Mouse (Mus musculus) forebrain, embryonic 16.5 days (tissue): ENCODE data around the gene Tkt. TPM values are rescaled to one million over a fixed set of nuclear protein-coding genes. Genes with fewer than 3 reads are reported as not detected.

ENCODE experiments used
- ATAC-seq: fragments of 200-750 bp; cut with Nextera tagmentation; 2 replicates; pipeline ENCODE4 v1.8.0; 2017; ENCODE audit warnings: mild to moderate bottlenecking, moderate library complexity
- H3K27ac ChIP-seq: fragments of 300-500 bp; sonication (generic); 2 replicates; pipeline ENCODE4 v1.5.1; 2014; ENCODE audit warnings: low read length, control low read depth
- H3K27me3 ChIP-seq: fragments of 300-500 bp; sonication (generic); replicated peaks from 2 replicates; pipeline ENCODE4 v1.6.1; 2014; ENCODE audit warnings: low read length; ENCODE audit not compliant: control insufficient read depth, insufficient read depth
- H3K36me3 ChIP-seq: fragments of 300-500 bp; sonication (generic); 2 replicates; pipeline ENCODE4 v1.6.1; 2014; ENCODE audit not compliant: control insufficient read depth, insufficient read depth
- H3K4me1 ChIP-seq: fragments of 300-500 bp; sonication (generic); replicated peaks from 2 replicates; pipeline ENCODE4 v1.6.1; 2014; ENCODE audit warnings: low read length; ENCODE audit not compliant: control insufficient read depth, insufficient read depth
- H3K4me2 ChIP-seq: fragments of 300-500 bp; sonication (generic); 2 replicates; pipeline ENCODE4 v1.6.1; 2014; ENCODE audit warnings: mild to moderate bottlenecking, low read length, control low read depth
- H3K4me3 ChIP-seq: fragments of 300-500 bp; sonication (generic); replicated peaks from 2 replicates; pipeline ENCODE4 v1.5.1; 2014; ENCODE audit warnings: mild to moderate bottlenecking, low read length, control low read depth
- H3K9ac ChIP-seq: fragments of 300-500 bp; sonication (generic); replicated peaks from 2 replicates; pipeline ENCODE4 v1.6.1; 2014; ENCODE audit warnings: low read depth, low read length, control low read depth
- H3K9me3 ChIP-seq: fragments of 300-500 bp; sonication (generic); 2 replicates; pipeline ENCODE4 v1.6.1; 2016; ENCODE audit warnings: low read length; ENCODE audit not compliant: control insufficient read depth
- WGBS: fragments of 180-500 bp; shearing (Covaris S2); extraction: QIAGEN DNeasy Blood & Tissue Kit; methylation state at CpG from one replicate; pipeline ENCODE4 v1.1.7; 2014; 5-methylcytosine and 5-hydroxymethylcytosine counted together
- polyA plus RNA-seq: library from polyadenylated mRNA; unstranded; fragments of >200 nt; fragmentation: Nextera tagmentation; extraction: Ambion mirVana; gene quantifications from 2 replicates; pipeline ENCODE4 v1.2.1, GENCODE M21; 2015

The Tkt gene
- polyA plus RNA-seq, 1 experiment from 2014 or later: 334 TPM

DNA sequence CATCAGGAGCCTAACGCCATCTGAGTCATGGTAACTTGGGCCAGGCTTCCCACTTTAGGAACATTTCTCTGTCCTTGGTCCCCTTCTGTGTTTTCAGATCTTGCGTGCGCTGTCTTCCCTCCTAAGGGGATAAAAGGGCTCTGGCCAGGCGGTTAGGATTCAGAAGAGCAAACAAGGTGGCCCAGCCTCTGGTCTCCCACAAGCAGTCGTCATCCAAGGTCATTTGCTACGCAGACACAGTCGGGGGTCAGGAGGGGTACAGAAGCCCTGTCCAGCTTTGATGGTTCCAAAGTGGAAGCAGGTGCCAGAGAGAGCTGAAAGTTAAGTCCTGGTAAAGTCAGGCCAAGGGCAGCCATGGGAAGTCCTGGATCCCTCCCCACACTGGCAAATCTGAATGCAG is 42.8 kb downstream of the Tkt start:
- no peak overlapping the region for H3K9ac ChIP-seq
- H3K4me3 ChIP-seq: no peak overlapping the region
- ATAC-seq: no peak
- no peak overlapping the region for H3K27ac ChIP-seq
- H3K4me2 ChIP-seq: no peak overlapping the region
- no peaks in the 10 kb centered on the region for H3K9me3 ChIP-seq
- no peaks in the 10 kb centered on the region for H3K27me3 ChIP-seq
- H3K36me3 ChIP-seq: no peaks in the 10 kb centered on the region
- 82% methylated on average over 7 of the region's 7 CpGs for WGBS
- H3K4me1 ChIP-seq: peaks cover 34% of the 10 kb centered on the region

DNA sequence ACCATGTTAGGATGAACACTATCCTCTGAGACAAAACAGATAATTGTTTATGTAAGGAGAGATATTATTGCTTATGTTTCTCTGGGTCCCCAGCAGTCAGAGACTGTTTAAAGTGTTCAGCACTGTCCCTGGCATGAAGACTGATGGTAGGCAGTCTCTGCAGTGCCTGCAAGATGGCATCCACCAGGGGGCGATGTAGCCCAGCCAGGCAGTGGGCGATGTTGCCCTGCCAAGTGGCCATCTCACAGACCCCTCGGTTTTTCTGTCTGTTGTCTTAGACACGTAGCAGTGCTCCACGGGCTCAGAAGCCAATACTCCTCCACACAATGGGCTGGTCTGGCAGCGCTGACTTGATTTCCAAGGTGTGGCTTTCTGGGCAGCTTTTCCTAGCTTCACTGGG is 43.3 kb downstream of the Tkt start:
- Histone ChIP-seq H3K9ac (no peak overlapping the region), H3K9me3 (no peaks in the 10 kb centered on the region), H3K4me2 (no peak overlapping the region), H3K36me3 (no peaks in the 10 kb centered on the region), H3K4me1 (peaks cover 32% of the 10 kb centered on the region), H3K27ac (no peak overlapping the region), H3K4me3 (no peak overlapping the region), H3K27me3 (no peaks in the 10 kb centered on the region)
- no peak for ATAC-seq
- 3% methylated on average over 6 of the region's 6 CpGs for WGBS

DNA sequence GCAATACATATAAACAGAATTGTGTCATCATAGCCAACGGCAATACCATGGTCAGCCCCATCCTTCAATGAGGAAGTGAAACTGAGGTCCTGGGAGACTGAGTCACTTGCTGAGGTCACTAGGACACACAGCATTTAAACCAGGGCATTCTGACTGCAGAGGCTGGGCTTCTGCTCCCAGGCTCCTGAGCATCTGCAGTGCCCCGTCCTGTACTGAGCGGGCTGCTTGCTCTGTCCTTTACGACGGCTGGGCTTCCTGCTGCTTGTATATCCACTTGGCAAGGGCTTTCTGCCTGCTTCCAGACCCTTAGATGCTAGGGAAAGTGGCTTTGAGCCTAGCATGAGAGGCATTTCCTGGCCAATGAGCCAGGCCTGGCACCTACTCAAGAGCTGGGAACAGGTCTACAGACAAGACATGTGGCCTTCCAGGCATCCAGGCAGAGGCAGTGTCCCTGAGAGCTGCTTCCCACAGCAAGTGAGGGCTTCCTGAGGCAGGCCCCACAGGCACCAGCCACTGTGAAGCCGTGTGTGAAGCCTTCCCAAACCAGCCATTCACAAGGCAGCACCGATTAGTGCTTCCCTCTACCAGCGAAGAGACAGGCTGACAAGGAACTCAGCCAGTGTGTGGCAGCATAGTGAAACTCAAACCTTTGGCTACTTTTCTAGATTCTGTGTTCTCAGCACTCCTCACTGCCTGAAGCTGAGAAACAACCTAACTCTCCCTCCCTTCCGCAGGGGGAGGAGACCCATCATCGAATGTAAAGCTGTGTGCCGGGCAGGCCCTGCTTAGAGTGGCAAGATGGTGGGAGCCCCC is 45.3 kb downstream of the Tkt start:
- H3K9me3 ChIP-seq: no peaks in the 10 kb centered on the region
- no peaks in the 10 kb centered on the region for H3K36me3 ChIP-seq
- no peak overlapping the region for H3K4me2 ChIP-seq
- WGBS: 25% methylated on average over 11 of the region's 11 CpGs
- H3K4me3 ChIP-seq: no peak overlapping the region
- peak; percentile 72 for ATAC-seq
- peak overlapping the region; percentile 73 for H3K27ac ChIP-seq
- H3K27me3 ChIP-seq: no peaks in the 10 kb centered on the region
- H3K9ac ChIP-seq: no peak overlapping the region
- H3K4me1 ChIP-seq: peaks cover 20% of the 10 kb centered on the region

DNA sequence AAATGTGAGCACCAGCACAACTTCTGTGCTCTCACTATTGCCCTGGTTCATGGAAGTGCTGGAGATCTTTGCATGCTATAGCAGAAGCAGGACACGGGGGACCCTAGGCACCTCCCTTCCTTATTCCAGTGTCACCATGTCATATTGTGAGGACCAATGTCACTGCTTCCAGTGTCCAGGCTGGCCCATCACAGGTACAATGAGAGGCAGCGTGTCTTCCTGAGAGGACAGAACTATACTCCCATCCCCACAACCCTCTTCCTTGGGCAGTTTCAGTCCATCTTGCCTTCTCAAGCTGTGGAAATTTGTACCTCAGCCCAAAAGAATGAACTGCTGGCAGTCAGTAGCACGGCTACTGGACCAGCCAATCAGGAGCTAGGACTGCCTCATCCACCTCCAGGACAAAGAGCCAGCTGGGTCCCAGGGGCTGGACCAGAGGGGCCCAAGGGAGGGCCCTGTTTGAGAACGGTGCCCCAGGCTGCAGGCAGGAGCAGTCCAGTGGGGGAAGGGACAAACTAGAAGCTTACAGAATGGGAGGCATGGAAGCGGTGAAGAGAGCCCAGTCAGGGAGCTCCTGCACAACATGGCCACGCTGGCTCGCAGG is 46.0 kb downstream of the Tkt start:
- Histone ChIP-seq H3K36me3 (no peaks in the 10 kb centered on the region), H3K4me2 (no peak overlapping the region), H3K27ac (peak overlapping the region; percentile 73), H3K9ac (no peak overlapping the region), H3K4me1 (peaks cover 20% of the 10 kb centered on the region), H3K27me3 (no peaks in the 10 kb centered on the region), H3K4me3 (no peak overlapping the region), H3K9me3 (no peaks in the 10 kb centered on the region)
- peak; percentile 88 for ATAC-seq
- 12% methylated on average over 7 of the region's 7 CpGs for WGBS

DNA sequence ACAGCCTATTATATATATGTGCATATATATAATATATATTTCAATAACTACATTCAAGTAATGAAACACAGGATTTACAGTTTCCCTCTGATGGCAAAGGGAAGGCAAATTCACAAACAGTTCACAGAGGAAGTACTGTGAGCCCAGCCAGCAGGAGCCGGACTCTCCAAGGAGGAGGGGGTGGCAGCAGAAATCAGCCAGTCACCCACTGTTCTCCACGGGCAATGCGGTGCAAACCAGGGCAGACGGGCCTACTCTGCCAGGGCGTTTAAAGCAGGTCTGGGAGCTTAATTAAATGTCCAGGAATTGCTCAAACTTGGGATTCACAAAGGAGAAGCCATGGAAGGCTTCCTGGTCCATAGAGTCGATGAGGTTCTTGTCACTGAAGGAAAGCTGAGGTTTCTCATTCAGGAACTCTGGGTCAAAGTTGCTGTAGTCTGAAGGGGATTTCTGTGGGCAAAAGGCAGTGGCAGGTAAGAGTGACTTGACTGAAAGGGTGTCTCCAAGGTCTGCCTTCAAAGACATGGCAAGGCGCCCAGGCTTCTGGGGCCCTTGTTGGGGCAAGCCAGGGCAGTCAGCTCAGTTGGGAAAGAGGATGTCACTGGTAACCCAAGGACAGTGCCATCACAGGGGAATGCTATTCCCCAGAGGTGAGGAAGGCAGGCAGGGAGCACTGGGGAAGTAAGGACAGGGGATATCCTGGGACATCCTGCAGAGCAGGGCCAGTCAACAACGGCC is 47.6 kb downstream of the Tkt start:
- no peak overlapping the region for H3K9ac ChIP-seq
- H3K36me3 ChIP-seq: no peaks in the 10 kb centered on the region
- H3K4me3 ChIP-seq: no peak overlapping the region
- ATAC-seq: no peak
- no peak overlapping the region for H3K27ac ChIP-seq
- H3K9me3 ChIP-seq: no peaks in the 10 kb centered on the region
- peaks cover 20% of the 10 kb centered on the region for H3K4me1 ChIP-seq
- 81% methylated on average over 8 of the region's 8 CpGs for WGBS
- H3K4me2 ChIP-seq: no peak overlapping the region
- H3K27me3 ChIP-seq: no peaks in the 10 kb centered on the region

DNA sequence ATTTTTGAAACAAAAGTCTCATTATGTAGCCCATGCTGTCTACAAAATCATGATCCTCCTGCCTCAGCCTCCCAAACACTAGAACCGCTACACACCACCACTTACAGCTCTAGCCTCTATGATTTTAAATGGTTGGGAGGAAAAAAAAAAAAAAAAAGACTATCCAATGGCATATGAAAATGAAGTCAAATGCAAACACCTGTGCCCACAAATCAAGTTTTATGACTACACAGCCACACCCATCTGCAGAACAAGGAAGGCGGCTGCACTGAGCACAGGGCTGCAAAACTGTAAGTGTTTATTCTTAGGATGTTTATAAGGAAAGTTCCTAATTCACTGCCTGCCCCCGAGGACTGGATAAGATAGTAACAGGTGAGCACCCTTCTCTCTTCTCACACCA is 48.2 kb downstream of the Tkt start:
- Histone ChIP-seq H3K9ac (no peak overlapping the region), H3K4me3 (no peak overlapping the region), H3K9me3 (no peaks in the 10 kb centered on the region), H3K4me1 (peaks cover 20% of the 10 kb centered on the region), H3K36me3 (no peaks in the 10 kb centered on the region), H3K27me3 (no peaks in the 10 kb centered on the region), H3K4me2 (no peak overlapping the region), H3K27ac (no peak overlapping the region)
- ATAC-seq: no peak
- WGBS: 98% methylated on average over 3 of the region's 3 CpGs

DNA sequence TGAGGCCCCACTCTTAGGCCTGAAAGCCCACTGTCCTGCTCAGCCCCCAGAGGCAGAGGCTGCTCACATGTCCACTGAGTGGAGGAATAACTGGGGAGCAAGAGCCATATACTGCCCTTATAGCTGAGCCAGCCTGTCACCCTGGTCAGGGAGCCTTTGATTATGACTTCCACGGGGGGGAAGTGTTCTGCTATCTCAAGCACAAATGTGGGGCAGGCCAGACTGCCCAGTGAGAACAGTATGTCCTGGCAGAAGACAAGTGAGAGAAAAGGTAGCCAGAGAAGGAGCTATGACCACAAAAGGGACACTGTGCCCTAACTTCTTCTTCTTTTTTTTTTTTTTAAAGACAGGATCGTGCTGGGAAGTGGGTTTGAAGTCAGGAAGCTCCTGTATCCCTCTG is 49.0 kb downstream of the Tkt start:
- 78% methylated on average over 2 of the region's 2 CpGs for WGBS
- H3K4me2 ChIP-seq: no peak overlapping the region
- ATAC-seq: no peak

DNA sequence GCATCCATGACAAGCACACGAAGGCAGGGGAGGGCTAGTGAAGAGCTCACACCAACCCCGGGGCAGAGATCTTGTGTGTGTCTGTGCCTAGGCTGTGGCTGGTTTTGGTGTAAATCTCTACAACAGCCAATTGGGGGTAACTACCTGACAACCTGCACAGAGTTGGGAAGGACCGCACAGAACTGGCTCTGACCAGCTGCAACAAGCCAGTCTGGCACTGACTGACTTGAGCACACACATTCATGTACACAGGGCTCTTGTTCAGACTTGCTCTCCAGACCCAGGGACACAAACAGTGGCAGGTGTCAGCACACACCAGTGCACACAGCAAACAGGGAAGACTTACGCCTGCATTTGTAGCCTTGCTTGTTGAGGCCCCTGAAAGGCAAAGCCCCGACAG is 58.7 kb downstream of the Tkt start:
- Histone ChIP-seq H3K9me3 (no peaks in the 10 kb centered on the region), H3K4me3 (no peak overlapping the region), H3K36me3 (no peaks in the 10 kb centered on the region), H3K27ac (no peak overlapping the region), H3K9ac (no peak overlapping the region), H3K4me2 (no peak overlapping the region), H3K27me3 (no peaks in the 10 kb centered on the region), H3K4me1 (no peaks in the 10 kb centered on the region)
- 94% methylated on average over 5 of the region's 5 CpGs for WGBS
- no peak for ATAC-seq

More for the DNA sequence above, 49.0 kb downstream of the Tkt start:
- no peak overlapping the region for H3K27ac ChIP-seq
- H3K4me3 ChIP-seq: no peak overlapping the region
- H3K9ac ChIP-seq: no peak overlapping the region
- H3K36me3 ChIP-seq: no peaks in the 10 kb centered on the region
- no peaks in the 10 kb centered on the region for H3K9me3 ChIP-seq
- peaks cover 17% of the 10 kb centered on the region for H3K4me1 ChIP-seq
- H3K27me3 ChIP-seq: no peaks in the 10 kb centered on the region

DNA sequence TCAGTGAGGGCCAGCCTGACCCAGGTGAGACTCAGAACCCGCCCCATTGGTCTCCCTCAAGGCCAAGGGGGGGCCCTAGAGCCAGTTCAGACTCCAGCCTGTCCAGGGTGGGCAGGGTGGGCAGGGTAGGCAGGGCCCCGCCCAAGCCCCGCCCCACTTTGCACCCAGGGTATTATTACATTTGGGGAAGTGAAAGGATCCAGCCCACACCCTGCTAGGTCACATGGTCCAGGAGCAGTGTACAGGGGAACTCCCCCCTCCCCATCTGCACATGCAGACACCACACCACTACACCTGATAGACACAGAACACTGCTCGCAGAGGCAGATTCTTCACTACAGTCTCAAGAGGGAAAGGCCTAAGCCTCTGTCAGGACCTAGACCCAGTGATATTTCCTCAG is 59.5 kb downstream of the Tkt start:
- no peak for ATAC-seq
- H3K4me1 ChIP-seq: no peaks in the 10 kb centered on the region
- H3K27me3 ChIP-seq: no peaks in the 10 kb centered on the region
- H3K4me2 ChIP-seq: no peak overlapping the region
- H3K36me3 ChIP-seq: no peaks in the 10 kb centered on the region
- H3K27ac ChIP-seq: no peak overlapping the region
- no peaks in the 10 kb centered on the region for H3K9me3 ChIP-seq
- H3K9ac ChIP-seq: no peak overlapping the region
- H3K4me3 ChIP-seq: no peak overlapping the region
- 89% methylated on average over 3 of the region's 4 CpGs for WGBS
